Mouse (Mus musculus) cerebellum, adult 18-20 months (tissue): ENCODE results near the gene Arhgef2.

ENCODE experiments used
- DNase-seq, 2 experiments: peaks; one replicate each; pipeline ENCODE4 v3.0.0; 2021

Arhgef2 gene

GRCm38 (mm10) chr3:88684980-88685941 lies 79.5 kb downstream of the Arhgef2 start, which contains the start of gene Khdc4:
TSS of gene Khdc4 (plus strand) at chr3:88685803.
- peak; percentile 95 to 98 for DNase-seq

- DNase-seq = peak; percentile 56 to 61
Measured at GRCm38 (mm10) chr3:88685958-88686451, 80.2 kb downstream of the Arhgef2 start.

GRCm38 (mm10) chr3:88686734-88687611 lies 81.2 kb downstream of the Arhgef2 start:
- DNase-seq = peak in 1 of 2 experiments; percentile 8

- DNase-seq = no peak
Measured at GRCm38 (mm10) chr3:88689079-88689478, 83.3 kb downstream of the Arhgef2 start.

GRCm38 (mm10) chr3:88695545-88695944 lies 89.8 kb downstream of the Arhgef2 start:
- no peak for DNase-seq
